Mouse (Mus musculus) liver, postnatal 0 days (tissue): ENCODE results near the gene Hoxb8. TPM values are rescaled to one million over a fixed set of nuclear protein-coding genes. Genes with fewer than 3 reads are reported as not detected.

ENCODE experiments used
- ATAC-seq: fragments of 200-750 bp; cut with Nextera tagmentation; 2 replicates; pipeline ENCODE4 v1.8.0; 2017; ENCODE audit warnings: mild to moderate bottlenecking, moderate library complexity
- DNase-seq: peaks from one replicate; pipeline ENCODE4 v3.0.0-alpha.2; 2016
- H3K27ac ChIP-seq: fragments of 300-500 bp; sonication (generic); 2 replicates; pipeline ENCODE4 v1.5.1; 2014; ENCODE audit warnings: antibody characterized with exemption, moderate library complexity, mild to moderate bottlenecking, low read depth
- H3K27me3 ChIP-seq: fragments of 300-500 bp; sonication (generic); 2 replicates; pipeline ENCODE4 v1.6.1; 2014; ENCODE audit warnings: low read length, control low read depth, mixed read lengths; ENCODE audit not compliant: insufficient read depth
- H3K36me3 ChIP-seq: fragments of 300-500 bp; sonication (generic); replicated peaks from 2 replicates; pipeline ENCODE4 v1.6.1; 2014; ENCODE audit warnings: mild to moderate bottlenecking, control low read depth, low read length, moderate library complexity, mixed read lengths; ENCODE audit not compliant: insufficient read depth
- H3K4me1 ChIP-seq: fragments of 300-500 bp; sonication (generic); 2 replicates; pipeline ENCODE4 v1.6.1; 2014; ENCODE audit warnings: antibody characterized with exemption, mild to moderate bottlenecking, control low read depth; ENCODE audit not compliant: insufficient read depth
- H3K4me2 ChIP-seq: fragments of 300-500 bp; sonication (generic); 2 replicates; pipeline ENCODE4 v1.6.1; 2014; ENCODE audit warnings: low read depth, mild to moderate bottlenecking, low read length, moderate library complexity, mixed read lengths
- H3K4me3 ChIP-seq: fragments of 300-500 bp; sonication (generic); 2 replicates; pipeline ENCODE4 v1.5.1; 2014; ENCODE audit warnings: low read depth, low read length
- H3K9ac ChIP-seq: fragments of 300-500 bp; sonication (generic); replicated peaks from 2 replicates; pipeline ENCODE4 v1.6.1; 2014; ENCODE audit warnings: mild to moderate bottlenecking, moderate library complexity
- H3K9me3 ChIP-seq: fragments of 300-500 bp; sonication (generic); 2 replicates; pipeline ENCODE4 v1.6.1; 2016; ENCODE audit warnings: mild to moderate bottlenecking, control low read depth, low read length, mixed read lengths
- CTCF ChIP-seq: sonication (generic); IDR thresholded peaks from 2 replicates; pipeline ENCODE4 v1.5.1; 2016; ENCODE audit warnings: antibody characterized with exemption, low read depth
- EP300 ChIP-seq: IDR thresholded peaks from 2 replicates; pipeline ENCODE4 v1.6.1; 2016; ENCODE audit warnings: antibody characterized with exemption, low read depth, mild to moderate bottlenecking
- WGBS: fragments of 180-500 bp; shearing (Covaris S2); extraction: QIAGEN DNeasy Blood & Tissue Kit; methylation state at CpG from one replicate; pipeline ENCODE4 v1.1.7; 2014; ENCODE audit not compliant: insufficient replicate concordance; 5-methylcytosine and 5-hydroxymethylcytosine counted together
- polyA plus RNA-seq: library from polyadenylated mRNA; unstranded; fragments of >200 nt; fragmentation: Nextera tagmentation; extraction: Ambion mirVana; gene quantifications from 2 replicates; pipeline ENCODE4 v1.2.1, GENCODE M21; 2015

Hoxb8 gene
- polyA plus RNA-seq, 1 experiment from 2014 or later = not detected

GRCm38 (mm10) chr11:96317608-96318367 is 36.1 kb downstream of the Hoxb8 start, which contains the start of gene Hoxb4:
Gene Hoxb4 (plus strand): TSS chr11:96318267.
- WGBS = 9% methylated on average over 28 of the region's 28 CpGs
- Histone ChIP-seq H3K4me2 (peak within 1 kb of the TSS; percentile 69), H3K27me3 (peaks cover 82% of the 10 kb centered on the region), H3K9ac (peak within 1 kb of the TSS; percentile 54), H3K36me3 (no peaks in the 10 kb centered on the region), H3K4me1 (no peaks in the 10 kb centered on the region), H3K4me3 (peak within 1 kb of the TSS; percentile 49), H3K27ac (peak within 1 kb of the TSS; percentile 68), H3K9me3 (no peaks in the 10 kb centered on the region)
- DNase-seq (peak; percentile 14), ATAC-seq (no peak)
- TF ChIP-seq CTCF (no peak), EP300 (no peak)

- no peak for TF ChIP-seq EP300
- TF ChIP-seq CTCF = no peak
- WGBS = under 1% methylated on average over 44 of the region's 45 CpGs
- H3K9me3 ChIP-seq = no peaks in the 10 kb centered on the region
- peak overlapping the region; percentile 49 for H3K4me3 ChIP-seq
- peak overlapping the region; percentile 54 for H3K9ac ChIP-seq
- H3K27me3 ChIP-seq = peaks cover 75% of the 10 kb centered on the region
- no peaks in the 10 kb centered on the region for H3K4me1 ChIP-seq
- no peaks in the 10 kb centered on the region for H3K36me3 ChIP-seq
- DNase-seq (peak; percentile 29), ATAC-seq (peak; percentile 59; the same call in 1 of the 2 replicates)
- peak overlapping the region; percentile 68 for H3K27ac ChIP-seq
- H3K4me2 ChIP-seq = peak overlapping the region; percentile 69
Measured at GRCm38 (mm10) chr11:96318368-96319070, 36.8 kb downstream of the Hoxb8 start.

- H3K9ac ChIP-seq = peak overlapping the region; percentile 54
- WGBS = under 1% methylated on average over 34 of the region's 34 CpGs
- ATAC-seq = no peak; the same call in 1 of the 2 replicates
- peak; percentile 15 for DNase-seq
- TF ChIP-seq EP300 (no peak), CTCF (no peak)
- no peaks in the 10 kb centered on the region for H3K36me3 ChIP-seq
- no peaks in the 10 kb centered on the region for H3K4me1 ChIP-seq
- H3K9me3 ChIP-seq = no peaks in the 10 kb centered on the region
- H3K27me3 ChIP-seq = peaks cover 73% of the 10 kb centered on the region
- peak overlapping the region; percentile 69 for H3K4me2 ChIP-seq
- H3K27ac ChIP-seq = peak overlapping the region; percentile 68
- peak overlapping the region; percentile 49 for H3K4me3 ChIP-seq
Measured at GRCm38 (mm10) chr11:96319071-96319902, 37.6 kb downstream of the Hoxb8 start.

- Histone ChIP-seq H3K4me3 (peak overlapping the region; percentile 49), H3K9me3 (no peaks in the 10 kb centered on the region), H3K9ac (peak overlapping the region; percentile 11; the same call in 1 of the 2 replicates), H3K4me1 (no peaks in the 10 kb centered on the region), H3K4me2 (peak overlapping the region; percentile 69), H3K27me3 (peaks cover 70% of the 10 kb centered on the region), H3K36me3 (no peaks in the 10 kb centered on the region), H3K27ac (peak overlapping the region; percentile 55)
- WGBS = under 1% methylated on average over 29 of the region's 29 CpGs
- DNase-seq (peak; percentile 18), ATAC-seq (no peak)
- no peak for TF ChIP-seq EP300
- TF ChIP-seq CTCF = no peak
Measured at GRCm38 (mm10) chr11:96319910-96320309, 38.2 kb downstream of the Hoxb8 start.

GRCm38 (mm10) chr11:96320688-96321087 is 39.0 kb downstream of the Hoxb8 start:
- H3K9ac ChIP-seq = no peak overlapping the region
- peaks cover 68% of the 10 kb centered on the region for H3K27me3 ChIP-seq
- 46% methylated on average over 17 of the region's 17 CpGs for WGBS
- TF ChIP-seq EP300 (no peak), CTCF (no peak)
- H3K9me3 ChIP-seq = no peaks in the 10 kb centered on the region
- H3K27ac ChIP-seq = no peak overlapping the region; the same call in 1 of the 2 replicates
- no peak overlapping the region for H3K4me3 ChIP-seq
- DNase-seq (peak; percentile 13), ATAC-seq (no peak)
- no peaks in the 10 kb centered on the region for H3K36me3 ChIP-seq
- H3K4me2 ChIP-seq = peak overlapping the region; percentile 32; the same call in 1 of the 2 replicates
- no peaks in the 10 kb centered on the region for H3K4me1 ChIP-seq

GRCm38 (mm10) chr11:96321846-96322245 is 40.1 kb downstream of the Hoxb8 start:
- Histone ChIP-seq H3K36me3 (no peaks in the 10 kb centered on the region), H3K4me3 (no peak overlapping the region), H3K27me3 (peaks cover 66% of the 10 kb centered on the region), H3K9ac (no peak overlapping the region), H3K27ac (no peak overlapping the region), H3K4me1 (no peaks in the 10 kb centered on the region), H3K4me2 (no peak overlapping the region), H3K9me3 (no peaks in the 10 kb centered on the region)
- no peak for ATAC-seq
- TF ChIP-seq EP300 (no peak), CTCF (no peak)
- DNase-seq = no peak
- WGBS = 44% methylated on average over 5 of the region's 5 CpGs
